Mouse (Mus musculus) intestine, embryonic 14.5 days (tissue): ENCODE measurements around the gene Gjc3. TPM values are rescaled to one million over a fixed set of nuclear protein-coding genes. Genes with fewer than 3 reads are reported as not detected.
"Not testable (repeated sequence)": the region's sequence is repeated elsewhere in the genome, so short reads cannot be mapped to it uniquely, and the experiment has no call there.

Experiments used
- ATAC-seq: fragments of 200-750 bp; cut with Nextera tagmentation; replicated peaks from 2 replicates; pipeline ENCODE4 v1.8.0; 2017; ENCODE audit warnings: low read depth, moderate number of reproducible peaks, moderate TSS enrichment, moderate library complexity; ENCODE audit not compliant: low FRiP score, low TSS enrichment
- DNase-seq: peaks from one replicate; pipeline ENCODE4 v3.0.0-alpha.2; 2018; ENCODE audit warnings: low spot score
- H3K27ac ChIP-seq: fragments of 300-500 bp; sonication (generic); 2 replicates; pipeline ENCODE4 v1.5.1; 2014; ENCODE audit warnings: low read depth, mild to moderate bottlenecking, control low read depth
- H3K27me3 ChIP-seq: fragments of 300-500 bp; sonication (generic); replicated peaks from 2 replicates; pipeline ENCODE4 v1.6.1; 2014; ENCODE audit warnings: low read length, control low read depth; ENCODE audit not compliant: control insufficient read depth, insufficient read depth
- H3K36me3 ChIP-seq: fragments of 300-500 bp; sonication (generic); 2 replicates; pipeline ENCODE4 v1.6.1; 2014; ENCODE audit warnings: low read length, control low read depth; ENCODE audit not compliant: control insufficient read depth, insufficient read depth
- H3K4me1 ChIP-seq: fragments of 300-500 bp; sonication (generic); replicated peaks from 2 replicates; pipeline ENCODE4 v1.6.1; 2014; ENCODE audit warnings: low read length, control low read depth, mixed read lengths; ENCODE audit not compliant: control insufficient read depth, insufficient read depth
- H3K4me2 ChIP-seq: fragments of 300-500 bp; sonication (generic); 2 replicates; pipeline ENCODE4 v1.6.1; 2014; ENCODE audit warnings: low read length
- H3K4me3 ChIP-seq: fragments of 300-500 bp; sonication (generic); 2 replicates; pipeline ENCODE4 v1.5.1; 2014; ENCODE audit warnings: low read depth, low read length, control low read depth, mixed read lengths
- H3K9ac ChIP-seq: fragments of 300-500 bp; sonication (generic); 2 replicates; pipeline ENCODE4 v1.6.1; 2014; ENCODE audit warnings: mild to moderate bottlenecking, low read length
- H3K9me3 ChIP-seq: fragments of 300-500 bp; sonication (generic); 2 replicates; pipeline ENCODE4 v1.6.1; 2016; ENCODE audit warnings: low read length, control low read depth; ENCODE audit not compliant: control insufficient read depth
- WGBS: fragments of 180-500 bp; shearing (Covaris S2); extraction: QIAGEN DNeasy Blood & Tissue Kit; methylation state at CpG from one replicate; pipeline ENCODE4 v1.1.7; 2014; 5-methylcytosine and 5-hydroxymethylcytosine counted together
- polyA plus RNA-seq: library from polyadenylated mRNA; unstranded; fragments of >200 nt; fragmentation: Nextera tagmentation; extraction: Ambion mirVana; gene quantifications from 2 replicates; pipeline ENCODE4 v1.2.1, GENCODE M21; 2014

Gene Gjc3
- polyA plus RNA-seq, 1 experiment from 2014 or later, result 0.38 TPM

- DNase-seq, result no peak
- no peak overlapping the region for H3K4me2 ChIP-seq
- no peaks in the 10 kb centered on the region for H3K36me3 ChIP-seq
- 75% methylated on average over 2 of the region's 2 CpGs for WGBS
- H3K27me3 ChIP-seq, result no peaks in the 10 kb centered on the region
- no peaks in the 10 kb centered on the region for H3K9me3 ChIP-seq
- no peak overlapping the region for H3K9ac ChIP-seq
- no peak for ATAC-seq
- no peak overlapping the region for H3K4me3 ChIP-seq
- H3K27ac ChIP-seq, result no peak overlapping the region
- H3K4me1 ChIP-seq, result no peaks in the 10 kb centered on the region
Observed at GRCm38 (mm10) chr5:137936486-137936885, 26.4 kb downstream of the Gjc3 start.

GRCm38 (mm10) chr5:137933934-137934333, 29.0 kb downstream of the Gjc3 start:
- not testable (repeated sequence) for H3K4me3 ChIP-seq, ATAC-seq, H3K4me1 ChIP-seq, H3K4me2 ChIP-seq, H3K27ac ChIP-seq, DNase-seq, H3K9me3 ChIP-seq, H3K27me3 ChIP-seq, H3K36me3 ChIP-seq, H3K9ac ChIP-seq
- WGBS, result 73% methylated on average over 2 of the region's 2 CpGs

GRCm38 (mm10) chr5:137928439-137928838, 34.5 kb downstream of the Gjc3 start:
- Histone ChIP-seq H3K27me3 (no peaks in the 10 kb centered on the region), H3K4me1 (no peaks in the 10 kb centered on the region), H3K4me3 (no peak overlapping the region), H3K9me3 (no peaks in the 10 kb centered on the region), H3K4me2 (no peak overlapping the region), H3K9ac (no peak overlapping the region), H3K27ac (no peak overlapping the region), H3K36me3 (no peaks in the 10 kb centered on the region)
- WGBS, result 65% methylated on average over 11 of the region's 11 CpGs
- ATAC-seq, result no peak
- DNase-seq, result no peak

GRCm38 (mm10) chr5:137922171-137922570, 40.7 kb downstream of the Gjc3 start:
- peak; percentile 81; the same call in 1 of the 2 replicates for ATAC-seq
- Histone ChIP-seq H3K9ac (no peak overlapping the region), H3K9me3 (no peaks in the 10 kb centered on the region), H3K27ac (peak overlapping the region; percentile 63), H3K4me3 (no peak overlapping the region), H3K27me3 (no peaks in the 10 kb centered on the region), H3K4me2 (no peak overlapping the region), H3K4me1 (no peaks in the 10 kb centered on the region), H3K36me3 (no peaks in the 10 kb centered on the region)
- DNase-seq, result no peak

- H3K27ac ChIP-seq, result peak within 1 kb of the TSS; percentile 63
- H3K4me1 ChIP-seq, result no peaks in the 10 kb centered on the region
- H3K9ac ChIP-seq, result no peak within 1 kb of the TSS
- peak; percentile 55 for DNase-seq
- no peaks in the 10 kb centered on the region for H3K9me3 ChIP-seq
- peak; percentile 80 for ATAC-seq
- H3K4me2 ChIP-seq, result peak within 1 kb of the TSS; percentile 46
- H3K27me3 ChIP-seq, result no peaks in the 10 kb centered on the region
- WGBS, result 51% methylated on average over 2 of the region's 2 CpGs
- no peaks in the 10 kb centered on the region for H3K36me3 ChIP-seq
- H3K4me3 ChIP-seq, result peak within 1 kb of the TSS; percentile 23
Observed at GRCm38 (mm10) chr5:137921532-137921931, 41.4 kb downstream of the Gjc3 start, which contains the start of gene Cyp3a13. Gene Cyp3a13, minus strand, starts transcription at chr5:137921619.

- Histone ChIP-seq H3K4me1 (no peaks in the 10 kb centered on the region), H3K4me2 (no peak overlapping the region), H3K27me3 (no peaks in the 10 kb centered on the region), H3K4me3 (no peak overlapping the region), H3K9ac (no peak overlapping the region), H3K9me3 (no peaks in the 10 kb centered on the region), H3K27ac (no peak overlapping the region), H3K36me3 (no peaks in the 10 kb centered on the region)
- 75% methylated on average over 6 of the region's 6 CpGs for WGBS
- DNase-seq (no peak), ATAC-seq (no peak)
Observed at GRCm38 (mm10) chr5:137915550-137915949, 47.3 kb downstream of the Gjc3 start.

GRCm38 (mm10) chr5:137914508-137914907, 48.4 kb downstream of the Gjc3 start:
- Histone ChIP-seq H3K4me3 (no peak overlapping the region), H3K27ac (no peak overlapping the region), H3K9ac (no peak overlapping the region), H3K4me2 (no peak overlapping the region), H3K4me1 (no peaks in the 10 kb centered on the region), H3K36me3 (no peaks in the 10 kb centered on the region), H3K27me3 (no peaks in the 10 kb centered on the region), H3K9me3 (no peaks in the 10 kb centered on the region)
- DNase-seq (no peak), ATAC-seq (no peak)

GRCm38 (mm10) chr5:137909564-137910262, 53.2 kb downstream of the Gjc3 start:
- Histone ChIP-seq H3K9ac (no peak overlapping the region), H3K36me3 (no peaks in the 10 kb centered on the region), H3K4me1 (no peaks in the 10 kb centered on the region), H3K4me2 (no peak overlapping the region), H3K9me3 (no peaks in the 10 kb centered on the region), H3K4me3 (no peak overlapping the region), H3K27ac (no peak overlapping the region), H3K27me3 (no peaks in the 10 kb centered on the region)
- no peak for ATAC-seq
- 86% methylated on average over 3 of the region's 3 CpGs for WGBS
- DNase-seq, result no peak
